Mouse (Mus musculus): Measurements from ENCODE around the gene Olfr695. TPM values are rescaled to one million over a fixed set of nuclear protein-coding genes. Genes with fewer than 3 reads are reported as not detected.

Olfr695 gene
- polyA plus RNA-seq (2012; rRNA removed) = not detected in 2 replicates

GRCm38 (mm10) chr7:106716296-106716695 is at the start of gene Olfr695:
Olfr695 (minus strand) TSS chr7:106716396.

DNA sequence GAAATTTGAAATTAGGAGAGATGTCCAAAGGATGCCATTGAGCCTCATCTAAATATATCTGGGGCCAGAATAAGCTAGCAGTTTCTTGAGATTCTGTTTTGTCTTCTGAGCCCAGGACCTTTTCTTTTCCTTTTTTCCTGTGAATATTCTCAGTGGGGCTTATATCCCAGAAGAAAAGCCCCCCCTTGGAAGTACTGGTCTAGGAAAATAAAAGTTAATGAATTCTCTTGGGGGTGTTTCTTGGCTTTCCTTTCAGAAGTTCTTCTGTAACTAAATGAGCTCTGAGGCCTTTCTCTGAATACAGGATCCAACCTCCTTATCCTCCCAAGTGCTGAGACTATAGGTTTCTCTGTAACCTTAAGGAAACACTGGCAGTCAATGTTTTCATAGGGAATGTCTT is 39.1 kb upstream of the Olfr695 start, which contains the start of gene Olfr698:
Gene Olfr698, minus strand, starts transcription at position 101 of the 400 bp plus-strand sequence.

GRCm38 (mm10) chr7:106742343-106742742 is 26.1 kb upstream of the Olfr695 start, which contains the start of gene Olfr697:
Olfr697 (minus strand) TSS chr7:106742443.

GRCm38 (mm10) chr7:106691714-106692113 is 24.5 kb downstream of the Olfr695 start, which contains the start of gene Olfr694:
Olfr694 (minus strand) TSS chr7:106691814.

GRCm38 (mm10) chr7:106680484-106680883 is 35.7 kb downstream of the Olfr695 start, which contains the start of gene Olfr693:
Olfr693 (minus strand) TSS chr7:106680584.

Other genes with a start within 250 kb of the Olfr695 start
- gene Olfr693, start 35.8 kb downstream of the Olfr695 start, polyA plus RNA-seq (2012; rRNA removed) = not detected in 2 replicates
- gene Olfr694, start 24.6 kb downstream of the Olfr695 start, polyA plus RNA-seq (2012; rRNA removed) = not detected in 2 replicates
- not detected in 2 replicates for gene Olfr697, start 26.0 kb upstream of the Olfr695 start, polyA plus RNA-seq (2012; rRNA removed)
- not detected in 2 replicates for gene Olfr698, start 39.0 kb upstream of the Olfr695 start, polyA plus RNA-seq (2012; rRNA removed)
- not detected in 2 replicates for gene Olfr699, start 76.8 kb upstream of the Olfr695 start, polyA plus RNA-seq (2012; rRNA removed)
- gene Olfr700, start 92.4 kb upstream of the Olfr695 start, polyA plus RNA-seq (2012; rRNA removed) = not detected in 2 replicates
- not detected in 2 replicates for gene Olfr701, start 97.7 kb upstream of the Olfr695 start, polyA plus RNA-seq (2012; rRNA removed)
- gene Olfr702, start 117.5 kb upstream of the Olfr695 start, polyA plus RNA-seq (2012; rRNA removed) = not detected in 2 replicates
- not detected in 2 replicates for gene Olfr703, start 127.0 kb upstream of the Olfr695 start, polyA plus RNA-seq (2012; rRNA removed)
- not detected in 2 replicates for gene Olfr704, start 146.8 kb upstream of the Olfr695 start, polyA plus RNA-seq (2012; rRNA removed)
- not detected in 2 replicates for gene Olfr705, start 160.5 kb upstream of the Olfr695 start, polyA plus RNA-seq (2012; rRNA removed)
- gene Olfr706, start 171.8 kb upstream of the Olfr695 start, polyA plus RNA-seq (2012; rRNA removed) = not detected in 2 replicates
- gene Olfr707, start 184.8 kb upstream of the Olfr695 start, polyA plus RNA-seq (2012; rRNA removed) = not detected in 2 replicates
- gene Olfr1532-ps1, start 191.6 kb upstream of the Olfr695 start, polyA plus RNA-seq (2012; rRNA removed) = not detected in 2 replicates
- not detected in 2 replicates for gene Olfr709-ps1, start 215.8 kb upstream of the Olfr695 start, polyA plus RNA-seq (2012; rRNA removed)
- not detected in 2 replicates for gene Olfr710, start 231.9 kb upstream of the Olfr695 start, polyA plus RNA-seq (2012; rRNA removed)
- not detected in 2 replicates for gene Olfr6, start 247.5 kb upstream of the Olfr695 start, polyA plus RNA-seq (2012; rRNA removed)